Mouse (Mus musculus): Measurements from ENCODE around the gene Wdr63. TPM values are rescaled to one million over a fixed set of nuclear protein-coding genes. Genes with fewer than 3 reads are reported as not detected.

Wdr63 gene
- polyA plus RNA-seq, 1 experiment = 63.7 TPM

GRCm38 (mm10) chr3:146044977-146045376 lies 63.0 kb downstream of the Wdr63 start:
- no peaks in the 10 kb centered on the region for H3K4me1 ChIP-seq (ENCODE audit: control insufficient read depth, insufficient read depth, low read length)
- no peaks in the 10 kb centered on the region for H3K27me3 ChIP-seq (ENCODE audit: control insufficient read depth, insufficient read depth, low read length)
- TF ChIP-seq POLR2A (IDR thresholded peaks at IDR 0.05; ENCODE audit: control insufficient read depth, low read depth, low read length) (no peak), CTCF (IDR thresholded peaks at IDR 0.05; ENCODE audit: control insufficient read depth, insufficient read depth, insufficient replicate concordance, low read depth, low read length) (no peak)
- no peak overlapping the region for H3K27ac ChIP-seq (ENCODE audit: control insufficient read depth, insufficient read depth, low read depth, low read length)
- no peak overlapping the region for H3K4me3 ChIP-seq (ENCODE audit: control insufficient read depth, low read depth, low read length)
- H3K36me3 ChIP-seq (ENCODE audit: control insufficient read depth, insufficient read depth, low read length) = no peaks in the 10 kb centered on the region

GRCm38 (mm10) chr3:146041382-146041781 lies 66.5 kb downstream of the Wdr63 start:
- Histone ChIP-seq H3K4me1 (ENCODE audit: control insufficient read depth, insufficient read depth, low read length) (no peaks in the 10 kb centered on the region), H3K27ac (ENCODE audit: control insufficient read depth, insufficient read depth, low read depth, low read length) (no peak overlapping the region), H3K4me3 (ENCODE audit: control insufficient read depth, low read depth, low read length) (no peak overlapping the region), H3K27me3 (ENCODE audit: control insufficient read depth, insufficient read depth, low read length) (no peaks in the 10 kb centered on the region), H3K36me3 (ENCODE audit: control insufficient read depth, insufficient read depth, low read length) (no peaks in the 10 kb centered on the region)
- TF ChIP-seq CTCF (IDR thresholded peaks at IDR 0.05; ENCODE audit: control insufficient read depth, insufficient read depth, insufficient replicate concordance, low read depth, low read length) = no peak
- no peak for TF ChIP-seq POLR2A (IDR thresholded peaks at IDR 0.05; ENCODE audit: control insufficient read depth, low read depth, low read length)

- H3K4me1 ChIP-seq (ENCODE audit: control insufficient read depth, insufficient read depth, low read length) = no peaks in the 10 kb centered on the region
- H3K27ac ChIP-seq (ENCODE audit: control insufficient read depth, insufficient read depth, low read depth, low read length) = no peak overlapping the region
- TF ChIP-seq POLR2A (IDR thresholded peaks at IDR 0.05; ENCODE audit: control insufficient read depth, low read depth, low read length) (no peak), CTCF (IDR thresholded peaks at IDR 0.05; ENCODE audit: control insufficient read depth, insufficient read depth, insufficient replicate concordance, low read depth, low read length) (no peak)
- H3K27me3 ChIP-seq (ENCODE audit: control insufficient read depth, insufficient read depth, low read length) = no peaks in the 10 kb centered on the region
- no peak overlapping the region for H3K4me3 ChIP-seq (ENCODE audit: control insufficient read depth, low read depth, low read length)
- H3K36me3 ChIP-seq (ENCODE audit: control insufficient read depth, insufficient read depth, low read length) = no peaks in the 10 kb centered on the region
These were observed 68.6 kb downstream of the Wdr63 start for GRCm38 (mm10) chr3:146039132-146039903.

GRCm38 (mm10) chr3:146037906-146038305 lies 70.0 kb downstream of the Wdr63 start:
- TF ChIP-seq POLR2A (IDR thresholded peaks at IDR 0.05; ENCODE audit: control insufficient read depth, low read depth, low read length) = no peak
- TF ChIP-seq CTCF (IDR thresholded peaks at IDR 0.05; ENCODE audit: control insufficient read depth, insufficient read depth, insufficient replicate concordance, low read depth, low read length) = no peak
- Histone ChIP-seq H3K4me3 (ENCODE audit: control insufficient read depth, low read depth, low read length) (no peak overlapping the region), H3K27me3 (ENCODE audit: control insufficient read depth, insufficient read depth, low read length) (no peaks in the 10 kb centered on the region), H3K27ac (ENCODE audit: control insufficient read depth, insufficient read depth, low read depth, low read length) (no peak overlapping the region), H3K36me3 (ENCODE audit: control insufficient read depth, insufficient read depth, low read length) (no peaks in the 10 kb centered on the region), H3K4me1 (ENCODE audit: control insufficient read depth, insufficient read depth, low read length) (no peaks in the 10 kb centered on the region)

- H3K36me3 ChIP-seq (ENCODE audit: control insufficient read depth, insufficient read depth, low read length) = no peaks in the 10 kb centered on the region
- TF ChIP-seq POLR2A (IDR thresholded peaks at IDR 0.05; ENCODE audit: control insufficient read depth, low read depth, low read length) (no peak), CTCF (IDR thresholded peaks at IDR 0.05; ENCODE audit: control insufficient read depth, insufficient read depth, insufficient replicate concordance, low read depth, low read length) (no peak)
These were observed 75.0 kb downstream of the Wdr63 start for GRCm38 (mm10) chr3:146032976-146033375.

GRCm38 (mm10) chr3:146030255-146030836 lies 77.6 kb downstream of the Wdr63 start:
- Histone ChIP-seq H3K4me3 (ENCODE audit: control insufficient read depth, low read depth, low read length) (no peak overlapping the region), H3K4me1 (ENCODE audit: control insufficient read depth, insufficient read depth, low read length) (no peaks in the 10 kb centered on the region), H3K36me3 (ENCODE audit: control insufficient read depth, insufficient read depth, low read length) (no peaks in the 10 kb centered on the region), H3K27me3 (ENCODE audit: control insufficient read depth, insufficient read depth, low read length) (no peaks in the 10 kb centered on the region), H3K27ac (ENCODE audit: control insufficient read depth, insufficient read depth, low read depth, low read length) (no peak overlapping the region)
- TF ChIP-seq POLR2A (IDR thresholded peaks at IDR 0.05; ENCODE audit: control insufficient read depth, low read depth, low read length) (no peak), CTCF (IDR thresholded peaks at IDR 0.05; ENCODE audit: control insufficient read depth, insufficient read depth, insufficient replicate concordance, low read depth, low read length) (no peak)

More at GRCm38 (mm10) chr3:146032976-146033375, 75.0 kb downstream of the Wdr63 start:
- Histone ChIP-seq H3K4me3 (ENCODE audit: control insufficient read depth, low read depth, low read length) (no peak overlapping the region), H3K27ac (ENCODE audit: control insufficient read depth, insufficient read depth, low read depth, low read length) (no peak overlapping the region), H3K4me1 (ENCODE audit: control insufficient read depth, insufficient read depth, low read length) (no peaks in the 10 kb centered on the region), H3K27me3 (ENCODE audit: control insufficient read depth, insufficient read depth, low read length) (no peaks in the 10 kb centered on the region)

GRCm38 (mm10) chr3:146029234-146029633 lies 78.7 kb downstream of the Wdr63 start:
- TF ChIP-seq CTCF (IDR thresholded peaks at IDR 0.05; ENCODE audit: control insufficient read depth, insufficient read depth, insufficient replicate concordance, low read depth, low read length) (no peak), POLR2A (IDR thresholded peaks at IDR 0.05; ENCODE audit: control insufficient read depth, low read depth, low read length) (no peak)
- Histone ChIP-seq H3K4me3 (ENCODE audit: control insufficient read depth, low read depth, low read length) (no peak overlapping the region), H3K36me3 (ENCODE audit: control insufficient read depth, insufficient read depth, low read length) (no peaks in the 10 kb centered on the region), H3K27me3 (ENCODE audit: control insufficient read depth, insufficient read depth, low read length) (no peaks in the 10 kb centered on the region), H3K27ac (ENCODE audit: control insufficient read depth, insufficient read depth, low read depth, low read length) (no peak overlapping the region), H3K4me1 (ENCODE audit: control insufficient read depth, insufficient read depth, low read length) (no peaks in the 10 kb centered on the region)

All from testis, adult 2 months (tissue).